Mouse (Mus musculus) myocyte (in vitro differentiated cells): ENCODE measurements around the gene Ralgps1.

ENCODE experiments used
- POLR2A ChIP-seq: IDR thresholded peaks from one replicate; pipeline ENCODE4 v1.6.1; 2011; ENCODE audit warnings: low read depth, mild to moderate bottlenecking, control low read depth, moderate library complexity; ENCODE audit not compliant: insufficient read length
- TCF12 ChIP-seq: IDR thresholded peaks from one replicate; pipeline ENCODE4 v1.6.1; 2011; ENCODE audit warnings: mild to moderate bottlenecking, control low read depth; ENCODE audit not compliant: poor library complexity, insufficient read depth, severe bottlenecking
- USF1 ChIP-seq: IDR thresholded peaks from one replicate; pipeline ENCODE4 v1.6.1; 2011; ENCODE audit warnings: low read depth, mild to moderate bottlenecking, control low read depth, moderate library complexity

GRCm38 (mm10) chr2:33162126-33162525 is 209.2 kb downstream of the Ralgps1 start:
- no peak for TF ChIP-seq USF1
- no peak for TF ChIP-seq TCF12
- TF ChIP-seq POLR2A: no peak
